Mouse (Mus musculus) CH12.LX (cell line): ENCODE measurements around the gene Cadm1. TPM values are rescaled to one million over a fixed set of nuclear protein-coding genes. Genes with fewer than 3 reads are reported as not detected.

Experiments used
- DNase-seq: peaks from one replicate; pipeline ENCODE4 v3.0.0-alpha.2; 2013; ENCODE audit errors: extremely low read depth
- H3K27ac ChIP-seq: 2 replicates; pipeline ENCODE4 v1.5.1; 2012; ENCODE audit warnings: low read depth, mild to moderate bottlenecking, control low read depth, moderate library complexity; ENCODE audit not compliant: insufficient read depth
- H3K27me3 ChIP-seq: replicated peaks from 2 replicates; pipeline ENCODE3; 2012; ENCODE audit warnings: inconsistent platforms
- H3K36me3 ChIP-seq, 2 experiments: replicated peaks in 1 of 2; 2 replicates each; pipeline versions ENCODE3 to v1.6.1; 2012; ENCODE audit warnings: inconsistent platforms in 1 of 2, low read length in 1 of 2, mild to moderate bottlenecking in 1 of 2, mixed read lengths in 1 of 2, moderate library complexity in 1 of 2; ENCODE audit not compliant: control insufficient read depth in 1 of 2, insufficient read depth in 1 of 2
- H3K4me1 ChIP-seq, 2 experiments: 2 replicates each; pipeline ENCODE4 v1.6.1; 2012; ENCODE audit warnings: inconsistent platforms in 1 of 2, moderate library complexity in 1 of 2; ENCODE audit not compliant: insufficient read depth in 2 of 2, control insufficient read depth in 1 of 2
- H3K4me2 ChIP-seq: 2 replicates; pipeline ENCODE4 v1.6.1; 2012; ENCODE audit warnings: low read depth, mild to moderate bottlenecking, control low read depth; ENCODE audit not compliant: poor library complexity, insufficient read depth, severe bottlenecking
- H3K4me3 ChIP-seq, 3 experiments: fragments of 150-350 bp in 1 of 3; sonication (generic) in 1 of 3; replicated peaks in 1 of 3; 2 replicates each; pipeline versions ENCODE3 to v1.5.1; 2011 to 2012; ENCODE audit warnings: low read depth in 2 of 3, low read length in 2 of 3, mild to moderate bottlenecking in 2 of 3, moderate library complexity in 2 of 3, control low read depth in 1 of 3, improper control_type of control experiment in 1 of 3, inconsistent platforms in 1 of 3, mixed read lengths in 1 of 3; ENCODE audit not compliant: poor library complexity in 1 of 3
- H3K79me2 ChIP-seq: replicated peaks from 2 replicates; pipeline ENCODE4 v1.6.1; 2012; ENCODE audit warnings: mild to moderate bottlenecking, moderate library complexity; ENCODE audit not compliant: control insufficient read depth, poor library complexity, insufficient read depth, severe bottlenecking; ENCODE audit errors: extremely low read depth
- H3K9ac ChIP-seq: 2 replicates; pipeline ENCODE4 v1.6.1; 2012; ENCODE audit warnings: low read depth, mild to moderate bottlenecking, control low read depth, moderate library complexity; ENCODE audit not compliant: insufficient read depth
- H3K9me3 ChIP-seq: replicated peaks from 2 replicates; pipeline ENCODE3; 2012; ENCODE audit warnings: low read length, inconsistent platforms, mixed read lengths
- BHLHE40 ChIP-seq: IDR thresholded peaks from 2 replicates; pipeline ENCODE4 v1.6.1; 2011; ENCODE audit warnings: mild to moderate bottlenecking, low read depth, low read length, improper control_type of control experiment
- CHD1 ChIP-seq: IDR thresholded peaks from 2 replicates; pipeline ENCODE4 v1.6.1; 2012; ENCODE audit warnings: low read depth, low read length, improper control_type of control experiment, inconsistent platforms
- CHD2 ChIP-seq: IDR thresholded peaks from 2 replicates; pipeline ENCODE4 v1.6.1; 2011; ENCODE audit warnings: low read length, improper control_type of control experiment
- EP300 ChIP-seq: IDR thresholded peaks from 2 replicates; pipeline ENCODE4 v1.6.1; 2011; ENCODE audit warnings: low read length, improper control_type of control experiment
- HCFC1 ChIP-seq: IDR thresholded peaks from 2 replicates; pipeline ENCODE4 v1.6.1; 2012; ENCODE audit warnings: low read depth, mild to moderate bottlenecking, inconsistent platforms, low read length, improper control_type of control experiment
- IRF4 ChIP-seq: IDR thresholded peaks from 2 replicates; pipeline ENCODE4 v1.6.1; 2014; ENCODE audit warnings: low read depth, mild to moderate bottlenecking, inconsistent platforms, low read length, improper control_type of control experiment
- MAFK ChIP-seq: IDR thresholded peaks from 2 replicates; pipeline ENCODE4 v1.6.1; 2011; ENCODE audit warnings: low read length, improper control_type of control experiment; ENCODE audit not compliant: insufficient replicate concordance
- MAX ChIP-seq: IDR thresholded peaks from 2 replicates; pipeline ENCODE4 v1.6.1; 2011; ENCODE audit warnings: low read length, improper control_type of control experiment
- MAZ ChIP-seq: IDR thresholded peaks from 2 replicates; pipeline ENCODE4 v1.6.1; 2012; ENCODE audit warnings: low read depth, mild to moderate bottlenecking, inconsistent platforms, low read length, improper control_type of control experiment, moderate library complexity
- MEF2A ChIP-seq: IDR thresholded peaks from 2 replicates; pipeline ENCODE4 v1.6.1; 2014; ENCODE audit warnings: low read depth, mild to moderate bottlenecking, inconsistent platforms, low read length, improper control_type of control experiment, borderline replicate concordance
- MXI1 ChIP-seq: IDR thresholded peaks from 2 replicates; pipeline ENCODE4 v1.6.1; 2011; ENCODE audit warnings: mild to moderate bottlenecking, low read depth, low read length, improper control_type of control experiment
- MYC ChIP-seq: IDR thresholded peaks from 2 replicates; pipeline ENCODE4 v1.6.1; 2011; ENCODE audit warnings: low read depth, mild to moderate bottlenecking, improper control_type of control experiment, low read length
- TBP ChIP-seq: conservative IDR thresholded peaks from 2 replicates; pipeline ENCODE4 v1.6.1; 2011; ENCODE audit warnings: low read depth, low read length, improper control_type of control experiment
- TCF12 ChIP-seq: IDR thresholded peaks from 2 replicates; pipeline ENCODE4 v1.6.1; 2014; ENCODE audit warnings: low read depth, mild to moderate bottlenecking, inconsistent platforms, low read length, improper control_type of control experiment
- UBTF ChIP-seq: IDR thresholded peaks from 2 replicates; pipeline ENCODE4 v1.6.1; 2012; ENCODE audit warnings: low read depth, mild to moderate bottlenecking, inconsistent platforms, low read length, improper control_type of control experiment, moderate library complexity
- USF1 ChIP-seq: IDR thresholded peaks from 2 replicates; pipeline ENCODE4 v1.6.1; 2014; ENCODE audit warnings: low read depth, mild to moderate bottlenecking, inconsistent platforms, low read length, improper control_type of control experiment
- USF2 ChIP-seq: conservative IDR thresholded peaks from 2 replicates; pipeline ENCODE4 v1.6.1; 2011; ENCODE audit warnings: low read depth, low read length, improper control_type of control experiment
- ZMIZ1 ChIP-seq: IDR thresholded peaks from 2 replicates; pipeline ENCODE4 v1.6.1; 2012; ENCODE audit warnings: low read depth, mild to moderate bottlenecking, inconsistent platforms, low read length, improper control_type of control experiment
- dilution Hi-C: fragments of 300-500 bp; cut with MboI; formaldehyde crosslinking; loops from 2 replicates; pipeline ENCODE4 v1.14.3; 2020; ENCODE audit warnings: low sequenced_read_pairs; ENCODE audit not compliant: extremely low pct_unique_long_range_greater_than_20kb, extremely low pct_ligation_motif_present
- in situ Hi-C: fragments of 300-500 bp; cut with MboI; formaldehyde crosslinking; loops from 3 replicates; pipeline ENCODE4 v1.14.3; 2019; ENCODE audit warnings: low sequenced_read_pairs, low pct_ligation_motif_present, low pct_unique_long_range_greater_than_20kb, mixed read lengths
- polyA plus RNA-seq: library from polyadenylated mRNA; unstranded; fragments of >175 nt; gene quantifications from 2 replicates; pipeline ENCODE4 v1.2.1, GENCODE M21; 2012; ENCODE audit warnings: low read depth; ENCODE audit not compliant: insufficient read length
- total RNA-seq, 2 experiments: library from RNA; depleted of rRNA; stranded (reverse); fragments of 300-350 nt in 1 of 2; fragments of >200 nt in 1 of 2; gene quantifications; 2 replicates each; pipeline ENCODE4 v1.2.3; 2012 to 2014

Gene Cadm1
- total and polyA plus RNA-seq, 3 experiments, result not detected

DNA sequence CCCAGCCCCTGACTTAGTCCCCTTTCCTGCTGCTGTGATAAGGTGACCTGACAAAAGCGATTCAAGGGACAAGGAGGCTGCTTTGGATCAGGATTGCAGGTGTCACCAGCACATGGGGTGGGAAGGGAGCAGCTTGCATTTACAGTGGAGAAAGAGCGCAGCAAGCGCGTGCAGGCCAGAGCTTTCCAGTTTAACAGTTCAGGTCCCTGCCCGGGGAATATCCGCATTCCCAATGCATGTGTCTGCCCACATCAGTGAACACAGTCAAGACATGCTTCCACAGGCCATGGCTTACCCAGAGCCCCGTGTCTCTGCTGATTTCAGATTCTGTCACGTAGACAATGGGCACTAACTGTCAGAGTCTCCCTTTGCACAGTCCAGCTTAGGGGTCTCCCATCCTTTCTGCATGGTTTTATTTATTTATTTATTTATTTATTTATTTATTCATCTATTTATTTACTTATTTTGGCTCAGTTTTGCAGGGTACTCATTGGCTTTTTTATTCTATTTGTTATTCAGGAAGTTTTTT, 89.6 kb downstream of the Cadm1 start:
- Histone ChIP-seq H3K36me3 (no peaks in the 10 kb centered on the region), H3K27ac (no peak overlapping the region), H3K4me3 (no peak overlapping the region), H3K79me2 (no peaks in the 10 kb centered on the region), H3K9me3 (peaks cover 15% of the 10 kb centered on the region), H3K9ac (no peak overlapping the region), H3K4me1 (no peaks in the 10 kb centered on the region), H3K27me3 (no peaks in the 10 kb centered on the region), H3K4me2 (no peak overlapping the region)
- in situ Hi-C loops, result no loop called here
- TF ChIP-seq ZMIZ1 (no peak), TCF12 (no peak), EP300 (no peak), CHD2 (no peak), TBP (no peak), USF2 (no peak), MAX (no peak), MAFK (no peak), UBTF (no peak), HCFC1 (no peak), USF1 (no peak)
- dilution Hi-C loops, result no loop called here
- DNase-seq, result no peak

DNA sequence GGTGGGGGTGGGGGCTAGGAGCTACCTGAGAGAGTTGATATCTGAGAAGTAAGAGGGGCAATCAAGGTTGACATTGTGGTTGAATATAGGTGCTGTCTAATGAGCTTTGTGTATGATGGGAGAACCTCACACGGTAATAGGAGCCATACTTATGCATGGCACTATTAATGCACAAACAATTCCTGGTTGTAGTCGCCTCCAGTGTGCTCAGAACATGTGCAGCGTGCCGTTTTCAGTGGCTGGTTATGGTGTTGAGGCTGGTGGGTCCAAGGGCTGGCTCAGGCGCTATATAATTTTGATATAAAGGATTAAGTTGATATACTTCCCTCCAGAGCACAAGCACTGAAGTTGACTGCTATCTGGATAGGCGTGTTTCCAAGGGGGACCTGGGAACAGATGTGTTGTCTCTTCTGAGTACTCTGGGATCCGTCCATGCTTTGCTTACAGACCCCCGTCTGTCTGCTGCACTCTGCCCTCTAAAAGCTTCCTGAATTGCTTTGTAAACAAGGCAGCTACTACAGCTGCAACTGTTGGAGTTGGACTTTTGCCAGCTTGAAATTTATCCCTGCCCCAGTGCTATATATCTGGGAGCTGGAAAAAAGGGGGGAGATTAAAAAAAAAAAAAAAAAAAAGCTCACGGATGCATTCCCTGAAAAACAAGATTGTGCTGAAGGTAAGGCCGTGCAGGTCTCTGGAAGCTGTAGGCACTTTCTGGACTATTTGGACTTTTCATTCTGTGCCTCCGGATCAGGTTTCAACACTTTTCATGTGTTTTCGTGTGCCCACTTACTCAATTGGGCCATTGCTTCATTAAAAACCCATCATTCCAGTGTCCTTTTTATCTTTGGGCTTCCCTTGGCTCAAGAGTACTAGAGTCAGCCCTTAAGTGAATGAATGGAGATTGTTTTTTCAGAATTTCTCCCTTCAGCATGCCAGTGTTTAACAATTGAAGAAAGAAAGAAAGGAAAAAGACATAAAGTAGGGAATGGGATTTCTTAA, 93.8 kb downstream of the Cadm1 start:
- H3K4me3 ChIP-seq, result no peak overlapping the region
- no peak overlapping the region for H3K9ac ChIP-seq
- no peaks in the 10 kb centered on the region for H3K4me1 ChIP-seq
- no peak overlapping the region for H3K27ac ChIP-seq
- TF ChIP-seq MEF2A, result no peak
- no peak for TF ChIP-seq CHD1
- no peak for TF ChIP-seq MXI1
- TF ChIP-seq MYC, result no peak
- no peak for TF ChIP-seq MAFK
- TF ChIP-seq BHLHE40, result no peak
- TF ChIP-seq MAZ, result no peak
- no peak for TF ChIP-seq MAX
- no peak for TF ChIP-seq IRF4
- dilution Hi-C loops (no loop called here), in situ Hi-C loops (no loop called here)
- no peak for DNase-seq
- H3K36me3 ChIP-seq, result no peaks in the 10 kb centered on the region
- H3K27me3 ChIP-seq, result no peaks in the 10 kb centered on the region
- no peak overlapping the region for H3K4me2 ChIP-seq
- peaks cover 19% of the 10 kb centered on the region for H3K9me3 ChIP-seq
- H3K79me2 ChIP-seq, result no peaks in the 10 kb centered on the region
